Mouse (Mus musculus) limb, embryonic 12.5 days (tissue): Measurements from ENCODE around the gene Fam131a. TPM values are rescaled to one million over a fixed set of nuclear protein-coding genes. Genes with fewer than 3 reads are reported as not detected.

Experiments
- ATAC-seq: fragments of 200-750 bp; cut with Nextera tagmentation; 2 replicates; pipeline ENCODE4 v1.8.0; 2017; ENCODE audit warnings: low read depth, moderate TSS enrichment; ENCODE audit not compliant: insufficient number of reproducible peaks, insufficient read depth, low FRiP score, low TSS enrichment
- H3K27ac ChIP-seq: fragments of 300-500 bp; sonication (generic); 2 replicates; pipeline ENCODE4 v1.5.1; 2016; ENCODE audit warnings: mild to moderate bottlenecking, moderate library complexity
- H3K27me3 ChIP-seq: fragments of 300-500 bp; sonication (generic); 2 replicates; pipeline ENCODE4 v1.6.1; 2016; ENCODE audit warnings: mild to moderate bottlenecking, moderate library complexity
- H3K36me3 ChIP-seq: fragments of 300-500 bp; sonication (generic); 2 replicates; pipeline ENCODE4 v1.6.1; 2016; ENCODE audit warnings: mild to moderate bottlenecking, moderate library complexity
- H3K4me1 ChIP-seq: fragments of 300-500 bp; sonication (generic); replicated peaks from 2 replicates; pipeline ENCODE4 v1.6.1; 2016
- H3K4me2 ChIP-seq: fragments of 300-500 bp; sonication (generic); 2 replicates; pipeline ENCODE4 v1.6.1; 2016; ENCODE audit warnings: mild to moderate bottlenecking, moderate library complexity
- H3K4me3 ChIP-seq: fragments of 300-500 bp; sonication (generic); replicated peaks from 2 replicates; pipeline ENCODE4 v1.5.1; 2016; ENCODE audit warnings: mild to moderate bottlenecking
- H3K9ac ChIP-seq: fragments of 300-500 bp; sonication (generic); replicated peaks from 2 replicates; pipeline ENCODE4 v1.6.1; 2016; ENCODE audit warnings: mild to moderate bottlenecking, moderate library complexity
- H3K9me3 ChIP-seq: fragments of 300-500 bp; sonication (generic); 2 replicates; pipeline ENCODE4 v1.6.1; 2016; ENCODE audit warnings: mild to moderate bottlenecking, moderate library complexity
- WGBS: fragments of 180-500 bp; shearing (Covaris S2); methylation state at CpG from one replicate; pipeline ENCODE4 v1.1.7; 2016; 5-methylcytosine and 5-hydroxymethylcytosine counted together
- polyA plus RNA-seq: library from polyadenylated mRNA; unstranded; fragments of >200 nt; fragmentation: Nextera tagmentation; extraction: Ambion mirVana; gene quantifications from 2 replicates; pipeline ENCODE4 v1.2.1, GENCODE M21; 2016

Gene Fam131a
- polyA plus RNA-seq, 1 experiment from 2014 or later, result 5.3 TPM

DNA sequence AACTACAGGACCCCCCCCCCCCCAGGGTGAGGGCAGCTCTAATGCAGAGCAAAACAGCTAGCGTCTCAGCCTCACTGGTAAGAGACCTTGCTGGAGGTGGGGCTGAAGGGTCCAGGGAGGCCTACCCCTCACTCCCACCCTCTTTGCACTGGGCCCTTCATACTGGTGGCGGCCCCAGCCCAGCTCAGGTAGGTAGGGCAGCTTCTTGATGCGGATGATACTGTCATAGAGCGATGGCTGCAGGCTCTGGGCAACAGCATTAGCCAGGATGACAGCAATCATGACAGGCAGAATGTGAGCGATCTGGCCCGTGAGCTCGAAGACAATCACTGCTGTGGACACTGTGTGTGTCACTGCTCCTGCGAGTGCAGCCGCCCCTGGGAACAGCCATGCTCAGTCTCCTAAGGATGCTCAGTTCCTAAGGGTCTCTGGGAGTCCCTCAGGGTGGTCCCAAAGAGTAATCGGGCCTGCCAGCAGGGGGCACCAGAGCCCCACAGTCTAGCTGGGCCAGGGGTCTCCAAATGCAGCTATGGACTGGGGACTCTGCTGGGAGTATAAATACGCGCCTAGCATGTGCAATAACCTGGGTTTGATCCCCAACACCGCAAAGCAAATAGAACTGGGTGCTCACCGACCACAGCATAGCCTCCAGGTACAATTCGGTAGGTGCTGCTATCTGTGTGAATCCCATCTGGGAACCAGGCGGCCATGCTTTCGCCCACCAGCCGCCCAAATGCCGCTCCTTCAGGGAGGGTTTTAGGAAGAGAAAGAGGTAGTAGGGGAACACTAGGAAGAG, 16.1 kb downstream of the Fam131a start:
- no peak overlapping the region for H3K4me2 ChIP-seq
- H3K27me3 ChIP-seq, result no peaks in the 10 kb centered on the region
- H3K4me3 ChIP-seq, result no peak overlapping the region
- peaks cover 93% of the 10 kb centered on the region for H3K36me3 ChIP-seq
- H3K9ac ChIP-seq, result no peak overlapping the region
- H3K27ac ChIP-seq, result no peak overlapping the region
- H3K9me3 ChIP-seq, result no peaks in the 10 kb centered on the region
- peak; percentile 46 for ATAC-seq
- H3K4me1 ChIP-seq, result peaks cover 6% of the 10 kb centered on the region
- WGBS, result 79% methylated on average over 19 of the region's 19 CpGs

DNA sequence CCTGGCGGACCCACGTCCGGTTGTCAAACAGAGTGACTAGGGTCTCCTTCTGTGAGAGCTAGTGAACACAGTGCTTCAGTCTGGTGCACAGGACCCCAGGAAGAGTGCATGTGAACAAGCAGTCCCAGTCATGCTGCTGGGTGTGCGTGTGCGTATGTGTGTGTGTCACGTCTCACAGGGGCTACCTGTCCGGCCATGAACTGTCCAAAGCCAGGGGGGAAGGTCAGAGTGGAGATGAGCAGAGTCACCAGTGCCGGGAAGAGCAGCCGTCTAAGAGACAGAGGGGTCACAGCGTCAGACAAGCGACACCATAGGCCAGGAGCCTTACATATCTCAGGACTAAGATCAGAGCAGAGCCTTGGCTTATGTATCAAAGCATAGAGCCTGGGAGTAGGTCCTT, 17.3 kb downstream of the Fam131a start:
- H3K9ac ChIP-seq, result no peak overlapping the region
- no peak overlapping the region for H3K4me2 ChIP-seq
- ATAC-seq, result no peak
- H3K4me1 ChIP-seq, result peaks cover 19% of the 10 kb centered on the region
- H3K27me3 ChIP-seq, result no peaks in the 10 kb centered on the region
- WGBS, result 93% methylated on average over 11 of the region's 11 CpGs
- no peaks in the 10 kb centered on the region for H3K9me3 ChIP-seq
- no peak overlapping the region for H3K27ac ChIP-seq
- no peak overlapping the region for H3K4me3 ChIP-seq
- H3K36me3 ChIP-seq, result peaks cover 82% of the 10 kb centered on the region

DNA sequence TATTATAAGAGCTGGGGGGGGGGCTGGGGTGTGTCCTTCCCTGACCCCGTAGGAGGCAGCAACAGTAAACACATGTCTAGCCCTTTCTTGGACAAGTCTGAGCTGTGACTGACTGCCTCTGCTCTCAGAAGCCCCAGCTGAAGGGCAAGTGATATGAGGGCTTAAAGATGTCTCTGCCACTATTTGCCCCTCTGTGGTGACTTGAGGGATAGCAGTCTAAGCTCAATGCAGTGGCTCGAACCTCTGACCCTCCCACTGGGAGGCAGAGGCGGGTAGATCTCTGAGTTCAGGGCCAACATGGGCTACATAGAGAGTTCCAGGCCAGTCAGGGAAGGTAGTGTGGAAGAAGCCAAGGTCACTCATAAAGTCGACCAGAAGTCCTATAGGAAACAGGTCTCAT, 17.8 kb downstream of the Fam131a start:
- Histone ChIP-seq H3K9ac (no peak overlapping the region), H3K9me3 (no peaks in the 10 kb centered on the region), H3K4me3 (no peak overlapping the region), H3K27ac (no peak overlapping the region), H3K36me3 (peaks cover 78% of the 10 kb centered on the region), H3K4me2 (no peak overlapping the region), H3K4me1 (peaks cover 22% of the 10 kb centered on the region), H3K27me3 (no peaks in the 10 kb centered on the region)
- WGBS, result 84% methylated on average over 4 of the region's 4 CpGs
- no peak for ATAC-seq

DNA sequence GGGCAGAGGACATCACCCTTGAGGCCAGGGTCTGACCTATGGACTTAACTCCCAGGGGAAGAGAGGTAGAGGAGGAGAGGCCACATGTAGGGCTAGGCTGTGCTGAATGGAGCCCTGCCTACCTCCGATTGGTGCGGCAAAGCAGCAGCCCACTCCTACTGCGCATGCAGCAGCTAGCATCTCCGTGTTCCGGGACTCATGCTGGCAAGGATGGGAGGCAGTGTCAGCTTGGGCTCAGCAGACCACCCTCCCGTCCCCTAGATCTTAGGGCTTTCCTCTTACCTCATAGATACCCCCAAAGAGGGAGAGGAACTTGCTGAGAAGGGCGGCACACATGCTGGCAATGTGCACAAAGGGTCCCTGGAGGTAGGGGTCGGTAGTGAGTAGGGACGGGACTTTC, 19.1 kb downstream of the Fam131a start:
- H3K4me1 ChIP-seq, result peaks cover 28% of the 10 kb centered on the region
- ATAC-seq, result no peak
- 74% methylated on average over 9 of the region's 9 CpGs for WGBS
- no peaks in the 10 kb centered on the region for H3K9me3 ChIP-seq
- peaks cover 64% of the 10 kb centered on the region for H3K36me3 ChIP-seq
- H3K27ac ChIP-seq, result no peak overlapping the region
- H3K4me2 ChIP-seq, result no peak overlapping the region
- no peak overlapping the region for H3K9ac ChIP-seq
- no peaks in the 10 kb centered on the region for H3K27me3 ChIP-seq
- no peak overlapping the region for H3K4me3 ChIP-seq

DNA sequence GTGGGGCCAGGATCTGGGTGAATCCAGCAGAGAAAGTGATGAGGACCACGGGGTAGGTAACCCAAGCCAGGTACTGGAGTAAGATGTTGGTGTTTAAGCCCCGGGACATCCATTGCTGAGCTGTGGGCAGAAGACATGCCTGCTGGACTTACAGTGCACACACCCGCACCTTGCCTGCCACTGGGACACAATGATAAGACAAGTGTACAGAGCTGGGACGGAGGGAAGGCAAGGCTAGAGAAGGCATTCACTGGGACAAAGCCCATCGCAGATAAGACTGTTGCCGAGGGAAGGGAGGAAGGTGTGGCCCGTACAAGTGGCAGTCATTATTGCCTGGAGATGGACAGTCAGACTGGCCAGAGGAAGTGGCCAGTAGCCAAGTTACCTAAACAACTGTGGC, 19.8 kb downstream of the Fam131a start:
- Histone ChIP-seq H3K27me3 (no peaks in the 10 kb centered on the region), H3K9ac (no peak overlapping the region), H3K4me1 (peaks cover 28% of the 10 kb centered on the region), H3K4me3 (no peak overlapping the region), H3K4me2 (no peak overlapping the region), H3K27ac (no peak overlapping the region), H3K36me3 (peaks cover 57% of the 10 kb centered on the region), H3K9me3 (no peaks in the 10 kb centered on the region)
- ATAC-seq, result no peak
- WGBS, result 90% methylated on average over 7 of the region's 7 CpGs

DNA sequence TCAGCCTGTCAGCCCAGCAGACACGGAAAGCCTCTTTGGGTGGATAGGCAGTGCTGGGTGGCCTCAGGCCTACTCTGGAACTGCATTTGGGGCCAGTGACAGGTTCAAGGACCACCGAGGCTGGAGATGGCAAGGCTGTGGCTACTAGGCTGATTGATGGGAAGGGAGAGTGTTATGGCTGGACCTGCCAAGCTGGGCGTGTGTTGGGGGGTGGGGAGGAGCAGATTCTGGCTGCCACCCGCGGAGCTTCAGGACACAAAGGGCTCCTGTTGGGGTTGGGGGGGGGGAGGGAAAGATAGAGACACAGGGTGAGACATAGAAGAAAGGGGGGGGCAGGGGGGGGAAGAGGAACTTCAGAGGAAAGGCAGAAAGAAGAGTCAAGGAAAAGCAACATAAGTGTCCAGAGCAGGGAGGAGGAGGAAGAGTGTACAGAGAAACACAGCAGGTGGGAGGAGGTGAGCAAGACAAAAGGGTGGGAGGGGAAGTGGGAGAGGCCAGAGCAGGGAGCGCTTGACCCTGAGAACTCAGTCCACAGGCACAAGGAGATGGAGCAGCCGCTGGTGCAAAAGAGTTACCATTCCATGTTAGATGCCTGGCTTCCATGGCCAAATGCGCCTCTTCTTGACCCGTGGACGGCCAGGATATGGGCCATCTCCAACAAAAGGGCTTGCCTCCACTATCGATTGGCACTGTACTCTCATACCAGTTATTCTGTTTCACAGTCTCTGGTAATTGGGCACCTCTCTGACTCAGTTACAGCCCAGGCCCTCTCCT, 21.5 kb downstream of the Fam131a start:
- ATAC-seq, result no peak
- H3K4me3 ChIP-seq, result peak overlapping the region; percentile 66
- H3K27ac ChIP-seq, result no peak overlapping the region
- 46% methylated on average over 11 of the region's 11 CpGs for WGBS
- peaks cover 42% of the 10 kb centered on the region for H3K36me3 ChIP-seq
- H3K4me1 ChIP-seq, result peaks cover 35% of the 10 kb centered on the region
- H3K9ac ChIP-seq, result peak overlapping the region; percentile 80; the same call in 1 of the 2 replicates
- peak overlapping the region; percentile 88 for H3K4me2 ChIP-seq
- H3K9me3 ChIP-seq, result no peaks in the 10 kb centered on the region
- H3K27me3 ChIP-seq, result no peaks in the 10 kb centered on the region

DNA sequence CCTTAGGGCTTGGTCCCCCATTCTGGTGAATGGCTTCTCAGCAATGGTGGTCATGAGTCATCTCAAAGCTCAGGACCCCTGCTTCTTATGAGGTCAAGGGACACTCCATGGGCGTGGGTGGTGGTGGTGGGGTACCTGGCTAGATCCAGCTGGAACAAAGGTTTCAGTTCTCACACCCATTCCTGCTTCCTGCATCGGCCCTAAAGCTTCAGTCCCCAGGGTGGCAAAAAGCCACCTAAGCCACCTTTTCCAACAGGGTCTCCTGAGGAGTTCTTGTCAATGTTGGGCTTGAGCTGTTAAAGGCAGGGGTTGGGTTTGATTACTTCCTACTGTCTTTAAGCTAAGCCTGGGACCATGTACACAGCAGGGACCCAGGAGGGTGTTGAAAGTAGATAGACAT, 22.1 kb downstream of the Fam131a start:
- Histone ChIP-seq H3K4me1 (peaks cover 35% of the 10 kb centered on the region), H3K4me2 (peak overlapping the region; percentile 88), H3K4me3 (peak overlapping the region; percentile 66), H3K36me3 (peaks cover 41% of the 10 kb centered on the region), H3K9ac (peak overlapping the region; percentile 80), H3K27ac (peak overlapping the region; percentile 97; the same call in 1 of the 2 replicates), H3K27me3 (no peaks in the 10 kb centered on the region), H3K9me3 (no peaks in the 10 kb centered on the region)
- WGBS, result 58% methylated on average over 2 of the region's 2 CpGs
- ATAC-seq, result no peak

DNA sequence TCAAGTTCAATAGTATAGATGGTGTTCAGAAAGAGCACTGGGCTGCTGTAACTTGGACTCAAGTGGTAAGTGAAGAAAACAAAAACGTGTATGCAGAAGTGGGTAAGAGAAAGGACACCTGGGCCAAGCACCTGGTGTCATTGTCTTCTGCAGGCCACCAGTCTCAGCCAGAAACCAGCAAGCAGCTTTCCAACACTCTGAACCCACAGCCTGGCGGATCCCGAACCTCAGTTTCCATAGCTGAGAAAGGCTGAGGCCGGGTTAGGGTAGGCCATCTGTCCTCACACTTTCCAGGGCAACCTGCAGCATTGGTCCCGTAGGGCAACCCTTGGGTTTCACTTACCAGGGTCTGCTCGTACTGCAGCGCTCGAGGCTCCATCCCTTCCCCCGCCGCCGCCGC, 22.5 kb downstream of the Fam131a start:
- peaks cover 41% of the 10 kb centered on the region for H3K36me3 ChIP-seq
- peak overlapping the region; percentile 66 for H3K4me3 ChIP-seq
- H3K27me3 ChIP-seq, result no peaks in the 10 kb centered on the region
- H3K27ac ChIP-seq, result peak overlapping the region; percentile 97
- peak; percentile 16 for ATAC-seq
- peak overlapping the region; percentile 80 for H3K9ac ChIP-seq
- H3K9me3 ChIP-seq, result no peaks in the 10 kb centered on the region
- under 1% methylated on average over 12 of the region's 12 CpGs for WGBS
- H3K4me2 ChIP-seq, result peak overlapping the region; percentile 88
- peaks cover 35% of the 10 kb centered on the region for H3K4me1 ChIP-seq

DNA sequence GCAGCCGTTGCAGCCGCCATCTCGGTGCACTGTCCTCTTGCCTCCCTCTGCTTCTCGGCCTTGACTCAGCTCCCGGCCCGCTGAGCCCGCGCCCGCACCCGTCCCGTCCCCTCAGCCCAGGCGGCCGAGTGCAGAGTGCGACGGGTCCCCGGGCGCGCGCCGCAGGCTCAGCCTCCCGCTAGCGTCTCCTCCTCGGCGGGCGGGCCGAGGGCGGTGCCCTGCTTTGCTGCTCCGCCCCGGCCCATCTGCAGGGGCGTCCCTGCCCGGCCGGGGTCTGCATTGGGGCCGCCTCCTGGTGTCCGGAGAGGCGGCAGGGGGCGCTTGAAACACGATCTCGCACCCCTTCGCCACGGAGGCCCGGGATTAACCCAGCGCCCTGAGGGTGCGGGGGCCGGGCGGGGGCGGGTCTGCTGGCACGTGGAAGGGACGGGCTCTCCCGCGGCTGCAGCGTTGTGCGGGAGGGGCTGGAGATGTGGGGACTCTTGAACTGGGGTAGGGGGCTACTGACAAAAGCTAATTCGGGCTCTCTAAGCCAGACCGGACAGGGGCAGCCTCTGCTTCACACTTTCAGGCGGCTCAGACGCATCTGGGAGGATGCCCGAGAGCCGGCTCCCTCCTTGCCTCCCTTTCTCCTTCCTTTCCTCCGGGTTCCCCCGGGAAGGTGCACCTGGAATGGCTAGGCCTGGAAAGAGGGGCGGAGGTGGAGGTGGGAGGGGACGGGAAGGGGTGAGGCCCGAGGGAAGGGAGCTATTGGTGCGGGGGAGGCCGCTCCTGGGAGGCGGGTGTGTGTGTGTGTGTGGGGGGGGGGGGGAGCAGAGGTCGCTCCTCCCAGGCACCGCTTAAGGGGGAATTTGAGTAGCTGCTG, 23.2 kb downstream of the Fam131a start:
- ATAC-seq, result peak; percentile 84
- peaks cover 35% of the 10 kb centered on the region for H3K4me1 ChIP-seq
- peak overlapping the region; percentile 66 for H3K4me3 ChIP-seq
- under 1% methylated on average over 68 of the region's 68 CpGs for WGBS
- H3K27ac ChIP-seq, result peak overlapping the region; percentile 97
- H3K4me2 ChIP-seq, result peak overlapping the region; percentile 88
- peaks cover 41% of the 10 kb centered on the region for H3K36me3 ChIP-seq
- peak overlapping the region; percentile 80 for H3K9ac ChIP-seq
- H3K27me3 ChIP-seq, result no peaks in the 10 kb centered on the region
- no peaks in the 10 kb centered on the region for H3K9me3 ChIP-seq

DNA sequence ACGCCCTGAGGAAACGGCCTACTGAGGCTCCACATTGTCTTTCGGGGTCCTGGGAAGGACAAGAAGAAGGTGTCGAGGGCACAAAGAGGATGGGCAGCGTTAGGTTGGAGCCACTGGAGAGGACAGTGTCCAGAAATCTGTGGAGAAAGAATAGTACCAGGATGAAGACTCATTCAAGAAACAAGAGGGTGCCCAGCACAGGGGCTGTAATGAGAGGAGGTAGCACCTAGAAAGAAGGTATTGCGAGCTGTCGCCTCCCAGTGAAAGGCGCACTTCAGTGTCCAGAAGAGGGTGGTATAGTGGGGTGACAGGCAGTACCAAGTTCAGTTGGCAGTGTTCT, 23.8 kb downstream of the Fam131a start:
- H3K4me1 ChIP-seq, result peaks cover 35% of the 10 kb centered on the region

More for the DNA sequence above, 23.8 kb downstream of the Fam131a start:
- Histone ChIP-seq H3K36me3 (peaks cover 41% of the 10 kb centered on the region), H3K4me2 (peak overlapping the region; percentile 88), H3K9me3 (no peaks in the 10 kb centered on the region), H3K4me3 (peak overlapping the region; percentile 66), H3K27me3 (no peaks in the 10 kb centered on the region), H3K27ac (peak overlapping the region; percentile 97), H3K9ac (peak overlapping the region; percentile 80)
- peak; percentile 1; the same call in 1 of the 2 replicates for ATAC-seq
- under 1% methylated on average over 8 of the region's 8 CpGs for WGBS
